Mouse (Mus musculus): ENCODE data around the gene Unc13b.
A peak's percentile ranks its signal among the peaks of the same experiment; 100 is the strongest.
"Not testable (repeated sequence)": the region's sequence is repeated elsewhere in the genome, so short reads cannot be mapped to it uniquely, and the experiment has no call there.

The Unc13b gene

GRCm38 (mm10) chr4:43114512-43114911 is 55.8 kb downstream of the Unc13b start:
- no peak for DNase-seq

GRCm38 (mm10) chr4:43114946-43115345 is 56.2 kb downstream of the Unc13b start:
- peak; percentile 57 for DNase-seq

DNA sequence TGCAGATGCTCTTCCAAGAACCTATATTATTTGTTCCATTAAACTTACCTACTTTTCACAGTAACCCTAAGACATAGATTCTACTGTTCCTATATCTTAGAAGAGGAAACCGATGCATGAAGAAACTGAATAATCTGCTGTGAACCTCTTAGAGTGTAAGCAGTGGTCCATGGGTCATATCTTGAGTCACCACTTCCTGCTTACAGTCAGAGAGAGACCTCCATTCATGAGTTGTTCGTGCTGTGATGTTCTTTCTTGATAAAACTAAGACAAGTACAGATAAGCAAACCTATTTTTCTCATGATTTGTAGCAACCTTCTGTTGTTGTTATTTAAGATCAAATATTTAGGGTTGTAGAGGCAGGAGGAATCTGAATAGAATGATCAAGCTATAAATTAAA is 57.5 kb downstream of the Unc13b start:
- no peak for DNase-seq

- no peak for DNase-seq
Measured at GRCm38 (mm10) chr4:43129750-43130149, 71.0 kb downstream of the Unc13b start.

- DNase-seq, result no peak
Measured at GRCm38 (mm10) chr4:43142610-43143009, 83.9 kb downstream of the Unc13b start.

DNA sequence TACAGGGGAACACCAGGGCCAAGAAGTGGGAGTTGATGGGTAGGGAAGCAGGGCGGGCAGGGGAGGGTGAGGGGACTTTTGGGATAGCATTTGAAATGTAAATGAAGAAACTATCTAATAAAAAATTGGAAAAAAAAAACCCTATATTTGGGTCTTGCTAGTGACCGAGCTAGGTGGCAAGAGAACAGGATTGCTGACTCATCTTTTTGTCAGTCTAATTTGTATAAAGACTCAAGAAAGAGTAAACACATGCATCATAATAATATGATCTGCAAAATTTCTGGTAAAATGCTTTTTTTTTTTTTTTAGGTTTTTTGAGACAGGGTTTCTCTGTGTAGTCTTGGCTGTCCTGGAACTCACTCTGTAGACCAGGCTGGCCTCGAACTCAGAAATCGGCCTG is 93.7 kb downstream of the Unc13b start:
- DNase-seq, result not testable (repeated sequence)

DNA sequence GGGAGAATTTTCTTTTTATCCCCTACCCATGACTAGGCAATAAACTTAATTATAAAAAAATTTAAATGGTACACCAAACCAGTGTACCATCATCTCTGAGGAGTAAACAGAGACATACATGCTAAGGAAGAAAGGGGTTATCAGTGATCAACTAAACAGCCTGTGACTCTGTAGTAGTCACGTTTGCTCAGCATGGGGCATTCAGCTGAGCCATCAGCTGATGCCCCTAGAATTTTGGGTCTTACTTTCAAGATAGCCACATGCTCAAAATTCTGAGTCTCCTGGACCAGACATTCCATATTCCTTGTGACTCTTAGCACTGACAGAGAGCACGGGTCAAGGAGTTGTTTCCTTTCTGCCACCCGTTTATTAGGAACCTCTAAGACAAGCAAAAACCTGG is 101.3 kb downstream of the Unc13b start:
- no peak for DNase-seq

GRCm38 (mm10) chr4:43161124-43161657 is 102.4 kb downstream of the Unc13b start:
- no peak for DNase-seq

DNA sequence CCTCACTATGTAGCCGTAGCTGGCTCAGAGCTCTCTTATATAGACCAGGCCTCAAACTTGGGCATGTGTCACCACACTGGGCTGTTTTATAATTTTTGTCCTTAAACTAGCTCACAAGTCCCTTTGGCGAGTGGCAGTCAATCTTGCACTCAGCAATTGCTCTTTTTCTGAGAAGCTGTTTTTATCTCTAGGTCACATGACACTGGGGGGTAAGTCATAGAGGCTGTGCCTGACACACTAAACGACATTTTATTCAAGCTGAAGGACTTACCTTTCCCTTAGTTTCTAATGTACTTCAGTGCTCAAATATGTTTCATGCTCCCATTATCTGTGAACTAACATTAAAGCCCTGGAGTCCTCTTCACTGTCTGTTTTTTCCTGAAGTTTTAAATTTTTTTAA is 104.5 kb downstream of the Unc13b start:
- DNase-seq, result no peak

DNA sequence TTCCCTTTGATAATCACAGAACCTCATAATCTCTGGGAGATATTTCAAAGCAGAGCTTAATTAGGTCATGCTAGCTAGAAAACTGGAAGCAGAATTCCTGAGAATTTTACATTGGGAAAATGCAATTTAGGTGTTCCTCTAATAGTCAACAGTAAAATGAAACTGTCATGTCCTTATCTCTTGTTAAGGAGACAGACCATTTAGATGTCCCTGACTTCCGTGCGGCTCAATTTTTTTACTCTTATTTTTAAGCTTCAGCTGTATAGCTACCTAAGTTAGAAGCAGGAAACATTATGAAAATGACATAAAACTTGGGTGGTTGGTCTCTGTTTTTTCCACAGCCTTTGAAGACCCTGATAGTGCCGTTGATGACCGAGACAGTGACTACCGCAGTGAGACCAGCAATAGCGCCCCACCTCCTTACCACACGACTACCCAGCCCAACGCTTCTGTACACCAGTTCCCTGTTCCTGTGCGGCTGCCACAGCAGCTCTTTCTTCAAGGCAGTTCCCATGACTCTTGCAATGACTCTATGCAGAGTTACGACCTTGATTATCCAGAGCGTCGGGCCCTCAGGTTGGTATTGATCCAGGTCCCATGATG is 106.8 kb downstream of the Unc13b start:
- no peak for DNase-seq

DNA sequence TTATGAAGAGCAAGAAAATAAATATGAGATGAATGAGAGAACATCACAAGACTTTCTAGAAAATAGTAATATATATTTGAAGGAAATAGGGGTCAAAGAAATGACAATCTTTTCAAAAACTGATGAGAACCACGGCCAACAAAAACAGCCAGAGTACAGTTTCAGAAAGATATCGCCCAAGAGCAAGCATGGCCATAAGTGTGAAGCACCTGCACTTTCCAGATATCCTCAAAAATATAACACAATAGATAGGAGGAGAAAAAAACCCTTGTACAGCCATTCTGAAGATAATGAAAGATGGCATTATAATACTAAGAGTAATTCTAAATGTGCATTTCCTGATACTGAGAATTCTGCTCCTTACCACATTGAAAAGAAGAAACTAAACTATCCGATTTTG is 111.3 kb downstream of the Unc13b start:
- no peak for DNase-seq

DNA sequence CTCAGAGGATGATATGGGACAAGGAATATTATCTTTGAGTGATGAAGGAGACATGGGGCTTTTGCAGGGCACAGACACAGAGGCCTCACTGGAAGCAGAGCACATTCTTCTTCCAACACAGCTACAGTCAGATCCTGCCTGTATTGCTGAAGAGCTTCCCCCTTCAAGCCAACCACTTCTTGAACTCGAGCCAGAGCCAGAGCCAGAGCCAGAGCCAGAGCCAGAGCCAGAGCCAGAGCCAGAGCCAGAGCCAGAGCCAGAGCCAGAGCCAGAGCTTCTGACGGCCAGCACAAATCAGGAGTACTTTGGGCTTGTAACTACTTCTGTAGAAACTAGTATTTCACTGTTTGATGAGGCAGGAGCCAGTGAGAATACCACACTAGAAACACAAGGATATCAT is 118.4 kb downstream of the Unc13b start:
- DNase-seq, result peak; percentile 7

- DNase-seq, result no peak
Measured at GRCm38 (mm10) chr4:43182474-43183168, 123.9 kb downstream of the Unc13b start.

- DNase-seq, result no peak
Measured at GRCm38 (mm10) chr4:43187439-43187838, 128.7 kb downstream of the Unc13b start.

DNA sequence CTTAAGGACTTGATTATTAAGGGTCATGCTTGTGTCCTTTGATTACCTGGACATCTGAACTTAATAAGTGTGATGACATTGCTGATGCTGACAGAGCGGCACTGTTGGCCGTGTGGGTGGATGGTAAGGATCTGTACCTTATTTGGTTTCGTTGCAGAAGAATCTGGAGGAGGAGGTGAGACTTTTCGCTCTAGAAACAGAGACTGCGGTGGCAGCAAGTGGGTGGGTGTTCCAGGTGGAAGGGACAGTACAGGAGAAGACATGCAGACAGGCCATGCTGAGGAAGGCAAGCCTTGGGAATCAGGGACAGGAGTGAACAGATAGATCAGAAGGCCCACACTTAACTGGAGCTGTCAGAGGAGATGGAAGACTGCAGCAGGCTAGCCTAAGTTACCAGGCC is 130.6 kb downstream of the Unc13b start:
- DNase-seq, result no peak

GRCm38 (mm10) chr4:43204946-43205345 is 146.2 kb downstream of the Unc13b start:
- DNase-seq, result no peak

DNA sequence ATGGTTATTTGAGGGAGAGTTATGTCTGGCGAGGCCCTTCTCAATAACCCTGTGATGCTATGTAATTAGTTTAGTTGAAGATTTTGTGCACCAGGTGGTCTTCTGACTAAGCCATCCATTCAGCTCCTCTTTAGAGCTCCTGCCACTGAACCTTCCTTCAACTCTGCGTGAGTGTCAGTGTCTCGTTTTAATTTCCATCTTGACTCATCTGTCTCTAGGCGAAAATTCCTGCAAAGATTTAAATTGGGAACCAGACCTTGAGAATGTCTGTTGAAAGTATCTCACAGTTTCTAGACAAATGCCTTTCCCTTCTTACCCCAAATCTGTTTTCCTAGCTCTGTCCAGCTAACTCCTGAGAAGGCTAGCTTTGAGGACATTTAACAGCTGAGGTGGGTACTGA is 146.8 kb downstream of the Unc13b start:
- DNase-seq, result no peak

DNA sequence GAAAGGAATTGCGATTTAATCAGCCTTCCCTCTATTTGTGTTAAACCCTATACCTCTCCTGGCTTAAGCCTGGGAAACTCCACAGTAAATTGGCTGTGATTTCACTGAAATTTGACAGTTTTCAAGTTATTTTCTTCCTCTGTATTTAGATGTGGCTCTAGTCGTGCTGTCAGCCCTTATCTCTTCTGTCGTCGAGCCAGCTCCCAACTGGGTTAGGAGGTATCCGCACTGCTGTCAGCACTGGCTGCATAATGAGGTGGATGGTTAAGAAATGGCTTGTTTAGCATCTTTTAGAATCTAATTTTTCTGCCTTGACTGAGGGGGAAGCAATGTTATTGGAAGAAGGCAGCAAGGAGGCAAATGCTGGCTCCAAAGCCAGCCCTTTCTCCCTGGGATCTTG is 148.2 kb downstream of the Unc13b start:
- no peak for DNase-seq

GRCm38 (mm10) chr4:43209081-43209579 is 150.4 kb downstream of the Unc13b start:
- no peak for DNase-seq

- DNase-seq, result no peak
Measured at GRCm38 (mm10) chr4:43209673-43210072, 150.9 kb downstream of the Unc13b start.

DNA sequence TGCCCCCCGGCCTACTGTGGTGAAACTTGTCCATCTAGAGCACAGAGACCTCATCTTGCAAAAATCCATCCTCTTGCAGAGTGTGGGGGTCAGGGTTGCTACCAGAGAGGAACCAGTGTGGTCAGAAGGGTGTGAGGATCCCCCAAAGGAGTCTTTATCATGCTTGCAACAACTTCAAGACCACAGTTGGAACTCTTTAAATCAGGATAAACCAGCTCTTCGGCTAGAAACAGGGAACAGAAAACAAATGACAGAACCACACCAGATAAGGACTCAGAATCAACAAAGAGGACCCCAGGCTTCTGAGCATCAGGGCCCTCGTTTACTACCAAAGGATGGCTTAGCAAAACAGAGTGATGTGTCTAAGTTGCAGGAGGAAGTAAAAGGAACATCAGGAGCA is 157.7 kb downstream of the Unc13b start:
- DNase-seq, result no peak

DNA sequence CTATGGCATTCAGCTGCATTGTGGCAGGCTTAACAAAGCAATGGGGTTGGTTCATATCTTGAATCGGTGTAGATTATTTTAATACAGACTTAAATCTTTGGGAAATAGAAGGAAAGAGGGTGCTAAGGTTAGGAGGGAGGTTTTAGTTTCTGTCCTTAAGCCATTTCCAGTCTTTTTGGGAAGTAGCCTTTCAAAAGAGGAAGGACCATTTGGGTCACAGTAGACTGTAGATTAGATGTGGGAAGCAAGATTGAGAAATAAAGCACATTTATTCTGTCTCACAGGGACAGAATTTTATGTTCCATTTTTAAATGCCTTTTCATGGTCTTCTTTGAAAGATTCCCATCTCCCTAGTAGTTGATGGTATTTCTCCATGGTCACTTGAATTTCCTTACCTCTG is 159.2 kb downstream of the Unc13b start:
- DNase-seq, result no peak

DNA sequence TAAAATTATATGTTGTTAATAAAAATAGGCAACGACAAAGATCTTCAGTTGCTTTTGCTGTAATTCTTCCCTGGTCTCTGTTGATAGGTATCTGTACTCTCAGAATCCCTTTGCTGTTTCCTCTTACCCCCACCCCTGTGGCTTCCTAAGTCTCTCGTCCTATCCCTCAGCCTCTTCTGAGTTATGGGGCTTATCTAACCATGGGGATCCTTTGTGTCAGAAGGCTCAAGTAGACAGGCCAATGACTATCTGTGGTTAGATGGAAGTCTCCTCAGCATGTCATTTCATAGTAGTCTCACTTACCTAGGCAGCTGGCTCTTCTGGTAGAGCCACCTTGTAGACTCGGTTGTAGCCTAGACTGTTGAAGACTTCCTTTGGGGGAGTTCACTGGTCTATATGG is 173.1 kb downstream of the Unc13b start:
- DNase-seq, result no peak

DNA sequence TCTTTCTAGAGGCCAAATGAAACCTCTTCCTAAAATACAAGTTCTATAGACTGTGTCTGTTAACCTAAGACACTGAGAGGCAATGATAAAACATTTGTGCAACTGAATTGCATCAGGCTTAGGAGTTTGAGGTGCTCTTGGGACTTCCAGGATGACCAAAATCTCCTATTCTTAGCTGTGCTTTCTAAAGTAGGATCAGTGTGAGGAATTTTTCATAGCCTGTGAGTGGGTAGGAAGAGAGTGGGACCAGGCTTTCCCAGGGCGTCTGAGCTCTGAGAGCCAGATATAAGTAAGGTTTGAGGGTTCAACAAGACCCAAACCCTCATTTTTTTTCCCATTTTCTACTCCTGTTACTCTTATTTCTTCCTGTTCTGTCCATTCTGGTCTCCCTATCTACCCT is 174.2 kb downstream of the Unc13b start:
- DNase-seq, result no peak

DNA sequence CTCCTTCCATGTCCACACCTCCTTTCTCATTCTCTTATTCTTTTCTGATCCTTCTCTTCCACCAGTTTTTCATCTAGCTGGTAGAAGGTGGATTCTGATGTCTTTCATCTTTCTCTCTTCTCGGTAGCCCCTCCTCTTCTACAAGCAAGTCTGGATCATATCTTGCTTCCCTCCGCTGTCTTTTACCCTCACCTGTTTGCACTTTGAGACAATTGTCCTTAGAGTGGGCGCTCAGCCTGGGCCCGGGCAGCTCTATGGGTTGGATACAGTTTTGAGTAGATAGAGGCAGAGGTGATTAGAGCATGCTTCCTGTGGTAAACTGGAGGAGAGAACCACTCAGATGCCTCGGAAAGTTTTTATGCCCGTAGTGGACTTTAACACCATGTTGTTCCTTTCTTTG is 174.7 kb downstream of the Unc13b start:
- no peak for DNase-seq

Data from lung, postnatal 14 days (tissue).